In genomic region chr2:34420256-34420655, GRCm38 (mm10) we compare ENCODE assay signal across 16 mouse cellular contexts. TPM values are rescaled to one million over a fixed set of nuclear protein-coding genes. Genes with fewer than 3 reads are reported as not detected.
A peak's percentile ranks its signal among the peaks of the same experiment; 100 is the strongest.
DNase-seq lines count a peak whose midpoint lies in the region.
"Had no signal": no experiment of that assay in that cellular context is flagged by ENCODE, and none has a peak within 500 bp of the region (broad histone marks: within the 10 kb centered on the region; RNA-seq: fewer than 3 reads in every experiment).

No protein-coding gene starts in this region.

- DNase-seq in adrenal gland, postnatal 14 days = peak; percentile 38
- no peak for DNase-seq in adrenal gland, adult 18-20 months (ENCODE audit: low spot score in 2 of 2)
- peak; percentile 15 for DNase-seq in kidney, postnatal 10 days
- DNase-seq in kidney, adult 11 months = no peak
- DNase-seq in 3T3-L1 (ENCODE audit: low read depth, low spot score) (peak; percentile 27), ZHBTc4 (ENCODE audit: low read depth, low spot score) (peak; percentile 18)
- no peak for DNase-seq in layer of hippocampus, adult 18-20 months (ENCODE audit: low spot score in 2 of 2)
- DNase-seq in left cerebral cortex, adult 18-20 months (ENCODE audit: low spot score in 2 of 2) = no peak
- DNase-seq: cerebellum, adult 11-12 months; cerebellum, postnatal 10 days; forebrain, postnatal 0 days; gastrocnemius, postnatal 14 days; heart, adult 18-20 months; heart, postnatal 36 days; right cerebral cortex, postnatal 14 days; spleen, adult 18-20 months had no signal

RNA-seq across cellular contexts. Expression of gene Mapkap1, which starts 13.7 kb away (rescaled TPM):
- total RNA-seq in adrenal gland, postnatal 14 days (2021) = 72.1 and 77.9 TPM in 2 replicates
- 10 to 100 TPM; 63.5 to 71.5 TPM for total RNA-seq in adrenal gland, adult 18-20 months (2021)
- total RNA-seq in layer of hippocampus, adult 18-20 months (2021) = 10 to 100 TPM; 64.9 to 70.3 TPM
- total RNA-seq in left cerebral cortex, adult 18-20 months (2021) = 10 to 100 TPM; 69.0 to 72.0 TPM

RNA-seq across cellular contexts. Expression of gene Pbx3, which starts 47.3 kb away (rescaled TPM):
- total RNA-seq in adrenal gland, postnatal 14 days (2021) = 73.9 and 75.9 TPM in 2 replicates
- total RNA-seq in adrenal gland, adult 18-20 months (2021) = 10 to 100 TPM; 55.0 to 85.4 TPM
- 1 to 10 TPM; 7.1 to 7.6 TPM for total RNA-seq in layer of hippocampus, adult 18-20 months (2021)
- 10 to 100 TPM; 15.7 to 18.2 TPM for total RNA-seq in left cerebral cortex, adult 18-20 months (2021)

Comparison
In these comparisons a context has a peak if more than half of its experiments do, and no peak if none do; other contexts are left out.
1. DNase-seq: peak in adrenal gland, postnatal 14 days (single experiment), kidney, postnatal 10 days (single experiment), 3T3-L1 (single experiment) and ZHBTc4 (single experiment); none in adrenal gland, adult 18-20 months (0 of 2), kidney, adult 11 months (single experiment), layer of hippocampus, adult 18-20 months (0 of 2) and left cerebral cortex, adult 18-20 months (0 of 2).